Mouse (Mus musculus): ENCODE results near the gene Smurf1.
A peak's percentile ranks its signal among the peaks of the same experiment; 100 is the strongest.

Smurf1 gene

GRCm38 (mm10) chr5:144848735-144849134 lies 116.9 kb downstream of the Smurf1 start:
- peaks cover 12% of the 10 kb centered on the region for H3K36me3 ChIP-seq (ENCODE audit: control insufficient read depth, insufficient read depth, low read length, poor library complexity, severe bottlenecking)
- DNase-seq (ENCODE audit: low read depth, low spot score) = no peak
- no peaks in the 10 kb centered on the region for H3K27me3 ChIP-seq (ENCODE audit: control insufficient read depth, insufficient read depth, low read length, poor library complexity, severe bottlenecking)

GRCm38 (mm10) chr5:144845352-144845751 lies 120.3 kb downstream of the Smurf1 start:
- Histone ChIP-seq H3K27me3 (ENCODE audit: control insufficient read depth, insufficient read depth, low read length, poor library complexity, severe bottlenecking) (no peaks in the 10 kb centered on the region), H3K36me3 (ENCODE audit: control insufficient read depth, insufficient read depth, low read length, poor library complexity, severe bottlenecking) (peaks cover 11% of the 10 kb centered on the region)
- no peak for DNase-seq (ENCODE audit: low read depth, low spot score)

GRCm38 (mm10) chr5:144836100-144836499 lies 129.5 kb downstream of the Smurf1 start:
- Histone ChIP-seq H3K27me3 (ENCODE audit: control insufficient read depth, insufficient read depth, low read length, poor library complexity, severe bottlenecking) (no peaks in the 10 kb centered on the region), H3K36me3 (ENCODE audit: control insufficient read depth, insufficient read depth, low read length, poor library complexity, severe bottlenecking) (peaks cover 9% of the 10 kb centered on the region)
- peak; percentile 29 for DNase-seq (ENCODE audit: low read depth, low spot score)

- peaks cover 17% of the 10 kb centered on the region for H3K36me3 ChIP-seq (ENCODE audit: control insufficient read depth, insufficient read depth, low read length, poor library complexity, severe bottlenecking)
- DNase-seq (ENCODE audit: low read depth, low spot score) = peak; percentile 4
- H3K27me3 ChIP-seq (ENCODE audit: control insufficient read depth, insufficient read depth, low read length, poor library complexity, severe bottlenecking) = no peaks in the 10 kb centered on the region
Measured at GRCm38 (mm10) chr5:144831840-144832469, 133.7 kb downstream of the Smurf1 start.

- no peaks in the 10 kb centered on the region for H3K27me3 ChIP-seq (ENCODE audit: control insufficient read depth, insufficient read depth, low read length, poor library complexity, severe bottlenecking)
- no peak for DNase-seq (ENCODE audit: low read depth, low spot score)
- peaks cover 17% of the 10 kb centered on the region for H3K36me3 ChIP-seq (ENCODE audit: control insufficient read depth, insufficient read depth, low read length, poor library complexity, severe bottlenecking)
Measured at GRCm38 (mm10) chr5:144829631-144830030, 136.0 kb downstream of the Smurf1 start.

- Histone ChIP-seq H3K36me3 (ENCODE audit: control insufficient read depth, insufficient read depth, low read length, poor library complexity, severe bottlenecking) (peaks cover 17% of the 10 kb centered on the region), H3K27me3 (ENCODE audit: control insufficient read depth, insufficient read depth, low read length, poor library complexity, severe bottlenecking) (no peaks in the 10 kb centered on the region)
- no peak for DNase-seq (ENCODE audit: low read depth, low spot score)
Measured at GRCm38 (mm10) chr5:144828365-144829102, 137.1 kb downstream of the Smurf1 start.

Data from splenic B cell, adult 2 months (primary cell).